Mouse (Mus musculus) hindbrain, postnatal 0 days (tissue): ENCODE data around the gene Crtc2. TPM values are rescaled to one million over a fixed set of nuclear protein-coding genes. Genes with fewer than 3 reads are reported as not detected.

Experiments
- ATAC-seq: fragments of 200-750 bp; cut with Nextera tagmentation; 2 replicates; pipeline ENCODE4 v1.8.0; 2017; ENCODE audit warnings: mild to moderate bottlenecking, moderate TSS enrichment, moderate library complexity
- DNase-seq: peaks from one replicate; pipeline ENCODE4 v3.0.0-alpha.2; 2015; ENCODE audit warnings: low spot score
- H3K27ac ChIP-seq: fragments of 300-500 bp; sonication (generic); 2 replicates; pipeline ENCODE4 v1.5.1; 2014; ENCODE audit warnings: mild to moderate bottlenecking
- H3K27me3 ChIP-seq: fragments of 300-500 bp; sonication (generic); 2 replicates; pipeline ENCODE4 v1.6.1; 2014; ENCODE audit warnings: low read length, mixed read lengths; ENCODE audit not compliant: insufficient read depth
- H3K36me3 ChIP-seq: fragments of 300-500 bp; sonication (generic); 2 replicates; pipeline ENCODE4 v1.6.1; 2014; ENCODE audit warnings: low read length, mixed read lengths; ENCODE audit not compliant: insufficient read depth
- H3K4me1 ChIP-seq: fragments of 300-500 bp; sonication (generic); 2 replicates; pipeline ENCODE4 v1.6.1; 2014; ENCODE audit warnings: antibody characterized with exemption, low read length, mixed read lengths; ENCODE audit not compliant: insufficient read depth
- H3K4me2 ChIP-seq: fragments of 300-500 bp; sonication (generic); 2 replicates; pipeline ENCODE4 v1.6.1; 2014; ENCODE audit warnings: low read depth, mild to moderate bottlenecking, low read length, moderate library complexity, mixed read lengths
- H3K4me3 ChIP-seq: fragments of 300-500 bp; sonication (generic); 2 replicates; pipeline ENCODE4 v1.5.1; 2014; ENCODE audit warnings: low read length
- H3K9ac ChIP-seq: fragments of 300-500 bp; sonication (generic); replicated peaks from 2 replicates; pipeline ENCODE4 v1.6.1; 2014; ENCODE audit warnings: mild to moderate bottlenecking, low read length, moderate library complexity, mixed read lengths
- H3K9me3 ChIP-seq: fragments of 300-500 bp; sonication (generic); 2 replicates; pipeline ENCODE4 v1.6.1; 2016; ENCODE audit warnings: low read length, mixed read lengths
- CTCF ChIP-seq: IDR thresholded peaks from 2 replicates; pipeline ENCODE4 v1.5.1; 2016; ENCODE audit warnings: antibody characterized with exemption, control low read depth, low read depth
- WGBS: fragments of 180-500 bp; shearing (Covaris S2); extraction: QIAGEN DNeasy Blood & Tissue Kit; methylation state at CpG from one replicate; pipeline ENCODE4 v1.1.7; 2014; 5-methylcytosine and 5-hydroxymethylcytosine counted together
- polyA plus RNA-seq: library from polyadenylated mRNA; unstranded; fragments of >200 nt; fragmentation: Nextera tagmentation; extraction: Ambion mirVana; gene quantifications from 2 replicates; pipeline ENCODE4 v1.2.1, GENCODE M21; 2015
- total RNA-seq: library from RNA; depleted of rRNA; stranded (reverse); fragments of >200 nt; gene quantifications from 2 replicates; pipeline ENCODE4 v1.2.3, GENCODE M21; 2014

Gene Crtc2
- total and polyA plus RNA-seq, 2 experiments from 2014 or later = 15.4 to 27.0 TPM

DNA sequence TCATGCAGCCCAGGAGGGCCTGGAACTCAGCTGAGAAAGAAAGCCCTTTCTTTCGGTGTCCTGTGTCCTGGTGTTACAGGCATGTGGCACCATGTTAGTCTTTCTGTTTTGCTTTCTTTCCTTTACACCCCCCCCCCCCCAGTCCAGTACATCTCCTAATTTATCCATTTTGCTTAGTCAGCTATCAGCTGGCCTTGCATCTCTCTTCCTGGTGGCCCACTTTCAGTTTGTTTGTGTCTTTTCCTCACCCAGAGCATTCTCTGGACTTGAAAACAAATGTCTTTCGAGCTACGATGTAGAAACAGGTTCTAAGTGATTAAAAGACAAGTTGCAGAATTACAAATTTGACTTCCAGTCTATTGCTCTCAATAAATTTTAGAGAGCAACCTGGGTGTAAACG is 31.5 kb upstream of the Crtc2 start:
- no peak for TF ChIP-seq CTCF
- H3K4me3 ChIP-seq = no peak overlapping the region
- WGBS = 82% methylated on average over 4 of the region's 4 CpGs
- H3K4me1 ChIP-seq = peaks cover 5% of the 10 kb centered on the region; the same call in 1 of the 2 replicates
- DNase-seq (no peak), ATAC-seq (no peak)
- H3K4me2 ChIP-seq = no peak overlapping the region
- no peaks in the 10 kb centered on the region for H3K9me3 ChIP-seq
- no peak overlapping the region for H3K9ac ChIP-seq
- H3K27me3 ChIP-seq = no peaks in the 10 kb centered on the region
- no peak overlapping the region for H3K27ac ChIP-seq
- no peaks in the 10 kb centered on the region for H3K36me3 ChIP-seq

DNA sequence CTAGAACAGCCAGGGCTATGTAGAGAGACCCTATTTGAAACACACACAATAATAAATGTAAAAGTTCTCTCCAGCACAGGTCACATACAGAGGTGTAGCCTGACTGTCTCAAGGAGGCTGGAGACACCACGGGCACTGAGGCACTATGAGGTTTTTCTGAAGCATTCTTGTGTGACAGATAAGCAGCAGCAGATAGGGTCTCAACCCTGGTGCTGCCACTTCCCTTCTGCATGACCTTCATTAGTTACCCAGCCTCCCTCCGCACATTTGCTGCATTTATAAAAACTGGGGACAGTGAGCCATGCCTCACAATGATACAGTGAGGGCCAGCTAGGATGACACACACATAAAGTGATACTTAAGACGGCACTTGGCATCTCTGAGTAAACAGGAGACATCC is 31.0 kb upstream of the Crtc2 start:
- H3K27me3 ChIP-seq = no peaks in the 10 kb centered on the region
- peaks cover 5% of the 10 kb centered on the region; the same call in 1 of the 2 replicates for H3K4me1 ChIP-seq
- ATAC-seq (no peak), DNase-seq (no peak)
- H3K36me3 ChIP-seq = no peaks in the 10 kb centered on the region
- no peak overlapping the region for H3K4me3 ChIP-seq
- H3K9me3 ChIP-seq = no peaks in the 10 kb centered on the region
- H3K9ac ChIP-seq = 0 out of 2 replicates have a peak overlapping the region, but pooled peaks have one; percentile 9
- no peak for TF ChIP-seq CTCF
- H3K4me2 ChIP-seq = no peak overlapping the region
- no peak overlapping the region for H3K27ac ChIP-seq
- WGBS = 88% methylated on average over 3 of the region's 3 CpGs

GRCm38 (mm10) chr3:90224331-90224730 is 29.6 kb upstream of the Crtc2 start:
- no peak for DNase-seq
- Histone ChIP-seq H3K4me3 (no peak overlapping the region), H3K27ac (no peak overlapping the region), H3K9ac (no peak overlapping the region), H3K4me2 (no peak overlapping the region), H3K4me1 (peaks cover 5% of the 10 kb centered on the region; the same call in 1 of the 2 replicates), H3K36me3 (no peaks in the 10 kb centered on the region), H3K9me3 (no peaks in the 10 kb centered on the region), H3K27me3 (no peaks in the 10 kb centered on the region)
- no peak for ATAC-seq
- WGBS = 85% methylated on average over 10 of the region's 10 CpGs
- 0 out of 2 replicates have a peak, but pooled peaks have one; percentile 6 for TF ChIP-seq CTCF

GRCm38 (mm10) chr3:90231075-90231474 is 22.9 kb upstream of the Crtc2 start:
- WGBS = 18% methylated on average over 8 of the region's 8 CpGs
- Histone ChIP-seq H3K27ac (peak overlapping the region; percentile 90; the same call in 1 of the 2 replicates), H3K27me3 (no peaks in the 10 kb centered on the region), H3K9ac (peak overlapping the region; percentile 87; the same call in 1 of the 2 replicates), H3K36me3 (peaks cover 10% of the 10 kb centered on the region), H3K9me3 (no peaks in the 10 kb centered on the region), H3K4me2 (peak overlapping the region; percentile 82), H3K4me1 (peaks cover 9% of the 10 kb centered on the region), H3K4me3 (peak overlapping the region; percentile 85)
- no peak for TF ChIP-seq CTCF
- ATAC-seq = no peak
- no peak for DNase-seq

- WGBS = under 1% methylated on average over 61 of the region's 61 CpGs
- Histone ChIP-seq H3K9me3 (no peaks in the 10 kb centered on the region), H3K27me3 (no peaks in the 10 kb centered on the region), H3K4me2 (peak within 1 kb of the TSS; percentile 82), H3K27ac (peak within 1 kb of the TSS; percentile 90), H3K36me3 (peaks cover 10% of the 10 kb centered on the region), H3K4me1 (peaks cover 9% of the 10 kb centered on the region), H3K9ac (peak within 1 kb of the TSS; percentile 87), H3K4me3 (peak within 1 kb of the TSS; percentile 85)
- ATAC-seq = peak; percentile 99
- TF ChIP-seq CTCF = peak; percentile 19
- DNase-seq = peak; percentile 97
Observed at GRCm38 (mm10) chr3:90231507-90232333, 22.2 kb upstream of the Crtc2 start, which contains the start of gene Jtb. Jtb (plus strand) TSS chr3:90231597.

DNA sequence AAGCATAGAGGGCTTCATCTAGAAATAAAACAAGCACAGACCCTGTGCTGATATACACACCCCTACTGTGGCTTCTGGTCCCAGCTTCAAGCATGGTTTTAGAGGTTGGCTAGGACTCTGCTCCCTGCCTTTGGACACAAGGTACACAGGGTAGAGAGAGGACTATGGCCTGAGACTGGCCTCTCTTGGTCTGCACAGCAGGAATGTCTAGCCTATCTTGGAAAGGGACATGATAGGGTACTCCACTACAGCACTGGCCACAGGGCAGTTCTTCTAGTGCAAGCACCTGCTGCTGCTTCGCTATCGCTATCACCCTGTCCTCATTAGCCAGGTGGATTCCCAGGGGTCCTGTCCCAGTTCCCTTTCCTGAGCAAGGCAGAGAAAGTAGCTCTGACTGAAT is 12.7 kb upstream of the Crtc2 start:
- TF ChIP-seq CTCF = no peak
- Histone ChIP-seq H3K4me2 (no peak overlapping the region), H3K4me3 (no peak overlapping the region), H3K9me3 (no peaks in the 10 kb centered on the region), H3K27me3 (no peaks in the 10 kb centered on the region), H3K4me1 (peaks cover 6% of the 10 kb centered on the region; the same call in 1 of the 2 replicates), H3K27ac (no peak overlapping the region), H3K36me3 (no peaks in the 10 kb centered on the region), H3K9ac (no peak overlapping the region)
- peak; percentile 18 for DNase-seq
- no peak for ATAC-seq
- WGBS = 88% methylated on average over 2 of the region's 2 CpGs
